Mouse (Mus musculus) layer of hippocampus, postnatal 10 days (tissue): ENCODE measurements at regions not wholly inside any gene's neighbourhood (a gene's known extent, or its start where the extent isn't known, plus 50 kb on each side); places are given as distances from the start of the nearest gene placed in this dataset.
A peak's percentile ranks its signal among the peaks of the same experiment; 100 is the strongest.

ENCODE experiments used
- DNase-seq, 2 experiments: peaks; one replicate each; pipeline ENCODE4 v3.0.0; 2021; ENCODE audit warnings: low spot score in 2 of 2

DNA sequence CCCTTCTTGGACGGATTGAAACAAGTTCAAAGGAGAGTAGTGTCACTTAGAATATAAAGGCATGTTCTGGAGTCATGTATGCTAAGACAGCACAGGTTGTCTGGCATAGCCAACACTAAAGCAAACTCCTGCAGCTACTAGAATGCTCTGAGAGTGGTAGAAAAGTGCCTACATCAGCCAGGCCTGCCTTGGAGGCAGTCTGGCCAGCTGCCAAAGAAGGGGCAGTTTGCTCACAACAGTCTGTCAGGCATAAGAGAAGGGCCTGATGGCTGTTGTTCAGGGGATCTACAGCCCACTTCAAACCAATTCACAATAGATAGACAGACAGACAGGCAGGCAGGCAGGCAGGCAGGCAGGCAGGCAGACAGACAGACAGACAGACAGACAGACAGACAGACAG, 136.5 kb upstream of the Dap start:
- DNase-seq = peak in 1 of 2 experiments; percentile 44

- peak; percentile 65 to 72 for DNase-seq
These were observed 132.1 kb upstream of the Dap start for GRCm38 (mm10) chr15:31091916-31092570.

DNA sequence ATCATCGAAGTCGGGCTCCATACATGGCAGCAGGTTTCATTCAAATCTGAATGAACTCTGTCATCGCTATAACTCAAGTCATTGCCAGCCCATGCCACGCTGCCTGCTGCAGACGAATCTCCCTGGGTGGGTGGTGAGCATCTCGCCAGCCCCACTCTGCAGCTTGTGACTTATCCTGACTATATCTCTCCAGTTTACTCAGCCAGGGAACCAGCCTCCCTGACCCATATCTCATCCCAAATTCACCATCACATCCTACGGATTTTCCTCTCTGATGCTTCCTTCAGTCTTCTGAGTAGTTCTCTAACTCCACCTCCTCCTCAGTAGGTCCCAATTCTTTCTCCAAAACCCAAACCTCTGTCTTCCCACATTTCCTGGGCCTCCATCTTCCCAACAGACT, 127.9 kb upstream of the Dap start:
- DNase-seq = no peak

- no peak for DNase-seq
These were observed 126.8 kb upstream of the Dap start for GRCm38 (mm10) chr15:31097301-31097700.

DNA sequence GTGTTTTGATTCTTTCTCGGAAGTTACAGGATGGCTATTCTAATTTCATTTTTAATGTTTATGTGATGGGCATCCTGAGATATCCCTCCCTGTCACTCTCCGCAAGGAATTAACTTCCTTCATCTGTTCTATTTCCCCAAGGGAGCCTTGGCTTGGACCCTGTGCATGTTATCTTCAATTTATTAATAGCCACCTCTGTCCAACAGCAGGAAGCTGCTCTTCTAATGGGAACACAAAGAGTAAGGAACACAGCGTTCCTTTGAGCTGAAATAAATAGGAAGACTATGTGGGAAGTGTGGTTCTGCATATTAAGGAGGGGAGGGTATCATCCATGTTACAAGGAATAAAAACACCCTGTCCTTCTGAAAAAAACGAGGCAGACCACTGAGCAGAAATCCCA, 119.4 kb upstream of the Dap start:
- no peak for DNase-seq

- DNase-seq = peak in 1 of 2 experiments; percentile 40
These were observed 117.2 kb upstream of the Dap start for GRCm38 (mm10) chr15:31106907-31107306.

GRCm38 (mm10) chr15:31113216-31113615, 110.9 kb upstream of the Dap start:
- DNase-seq = no peak

DNA sequence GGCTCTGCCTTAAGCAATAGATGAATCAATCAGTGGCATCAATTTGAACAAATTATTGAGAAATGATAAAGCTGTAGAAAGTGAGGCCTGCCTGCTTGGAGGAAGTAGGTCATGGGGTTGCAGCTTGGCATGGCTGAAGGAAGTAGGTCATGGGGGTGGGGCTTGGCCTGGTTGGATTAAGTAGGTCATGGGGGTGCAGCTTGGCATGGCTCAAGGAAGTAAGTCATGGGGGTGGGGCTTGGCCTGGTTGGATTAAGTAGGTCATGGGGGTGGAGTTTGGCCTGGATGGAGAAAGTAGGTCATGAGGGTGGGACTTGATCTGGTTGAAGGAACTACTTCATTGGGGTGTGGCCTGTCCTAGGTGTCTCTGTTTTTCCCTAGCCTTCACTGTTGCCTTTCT, 106.8 kb upstream of the Dap start:
- DNase-seq = no peak

DNA sequence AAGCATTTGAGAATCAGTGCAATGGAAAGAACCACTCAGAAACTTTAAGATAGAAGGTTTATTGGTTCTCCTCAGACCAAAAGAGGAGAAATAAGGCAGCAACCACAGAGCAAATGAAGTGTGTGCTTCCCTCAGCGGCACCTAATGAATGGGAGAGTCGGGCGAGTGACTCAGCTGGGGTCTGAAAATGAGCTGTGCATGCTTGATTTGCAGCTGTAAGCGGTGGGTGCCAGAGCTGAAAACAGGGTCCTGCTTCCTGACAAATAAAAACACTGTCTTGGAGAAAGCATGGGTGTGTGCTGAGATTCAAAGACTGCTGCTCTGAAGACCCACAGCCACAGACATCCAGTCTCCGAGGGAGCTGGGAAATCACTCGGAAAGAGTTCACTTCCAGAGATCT, 104.0 kb upstream of the Dap start:
- no peak for DNase-seq

GRCm38 (mm10) chr15:31125784-31126183, 98.3 kb upstream of the Dap start:
- DNase-seq = no peak

GRCm38 (mm10) chr15:31126999-31127398, 97.1 kb upstream of the Dap start:
- no peak for DNase-seq

DNA sequence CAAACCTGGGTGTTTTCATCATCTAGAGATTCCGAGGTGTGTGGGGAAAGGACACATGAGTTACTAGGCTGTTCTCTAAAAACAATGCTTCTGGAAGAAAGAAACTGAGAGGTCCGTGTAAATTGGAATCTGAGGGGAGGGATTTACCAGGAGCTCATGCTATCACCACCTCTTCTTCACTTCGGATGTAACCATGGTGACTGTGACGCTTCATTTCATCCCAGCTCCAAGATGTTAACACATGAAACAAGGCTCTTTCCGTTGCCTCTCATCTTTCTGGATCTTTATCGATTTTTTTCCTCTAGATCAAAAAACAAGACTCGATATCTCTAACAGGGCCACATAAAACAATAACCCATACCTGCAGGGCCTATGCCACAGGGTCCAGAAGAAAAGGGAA, 89.2 kb upstream of the Dap start:
- DNase-seq = no peak

- no peak for DNase-seq
These were observed 85.5 kb upstream of the Dap start for GRCm38 (mm10) chr15:31138637-31139036.

DNA sequence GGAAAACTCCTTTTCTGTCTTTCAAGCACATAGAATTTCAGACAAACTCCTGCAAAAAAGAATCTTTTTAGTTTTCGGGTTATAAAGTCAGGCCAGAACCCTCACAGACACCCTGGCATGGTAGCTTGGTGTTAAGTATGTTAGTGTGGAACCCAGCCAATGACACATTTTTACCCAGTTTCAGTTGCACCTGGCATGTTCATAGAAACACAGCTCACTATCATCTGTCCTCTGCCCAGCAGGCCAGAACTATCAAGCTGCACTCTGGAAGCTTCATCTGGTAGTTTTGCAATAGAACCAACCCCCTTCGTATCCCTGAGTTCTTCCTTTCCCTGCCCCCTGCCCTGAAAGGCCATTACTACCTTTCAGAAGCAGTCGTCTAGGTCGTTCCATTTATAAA, 82.4 kb upstream of the Dap start:
- DNase-seq = no peak

DNA sequence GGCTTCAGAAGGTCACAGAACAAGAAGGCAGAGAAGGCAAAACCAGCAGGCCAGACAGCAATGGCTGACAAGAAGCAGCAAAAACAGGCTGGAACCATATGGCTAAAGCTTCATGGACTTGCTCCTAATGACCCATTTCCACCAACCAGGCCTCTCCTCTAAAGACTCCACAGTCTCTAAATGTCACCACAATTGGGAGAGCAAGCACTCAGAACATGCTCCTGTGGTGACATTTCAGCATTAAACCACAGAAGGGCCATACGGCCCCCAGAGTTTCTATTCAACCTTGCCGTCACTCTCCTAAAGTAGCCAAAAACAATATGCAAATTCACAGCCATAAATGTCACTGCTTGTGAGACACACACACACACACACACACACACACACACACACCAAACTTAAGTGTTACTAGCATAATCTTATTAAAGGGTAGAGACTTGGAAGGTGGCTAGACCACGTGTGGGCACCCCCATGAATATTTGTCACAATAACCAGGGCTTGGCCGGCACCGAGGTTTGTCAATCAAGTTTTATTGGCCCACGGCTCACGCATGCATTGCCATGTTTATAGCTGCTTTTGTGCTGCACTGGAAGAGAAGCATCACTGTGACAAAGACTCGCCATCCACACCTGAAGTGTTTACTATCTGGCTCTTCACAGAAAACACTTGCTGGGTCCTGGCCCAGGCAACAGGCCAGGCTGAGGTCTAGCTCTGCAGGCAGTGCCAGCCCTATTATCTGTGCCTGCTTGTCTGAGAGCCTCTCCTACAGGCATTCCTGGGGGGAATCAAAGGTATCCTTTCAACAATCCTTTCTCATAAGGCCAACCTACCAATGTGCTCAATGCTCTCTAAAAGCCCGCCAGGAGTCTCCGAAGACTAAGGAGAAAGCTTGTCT, 75.6 kb upstream of the Dap start:
- no peak for DNase-seq

- no peak for DNase-seq
These were observed 74.3 kb upstream of the Dap start for GRCm38 (mm10) chr15:31149855-31150254.

- DNase-seq = peak; percentile 75 to 82
These were observed 73.3 kb upstream of the Dap start for GRCm38 (mm10) chr15:31150546-31151471.

- DNase-seq = no peak
These were observed 69.0 kb upstream of the Dap start for GRCm38 (mm10) chr15:31155141-31155540.

DNA sequence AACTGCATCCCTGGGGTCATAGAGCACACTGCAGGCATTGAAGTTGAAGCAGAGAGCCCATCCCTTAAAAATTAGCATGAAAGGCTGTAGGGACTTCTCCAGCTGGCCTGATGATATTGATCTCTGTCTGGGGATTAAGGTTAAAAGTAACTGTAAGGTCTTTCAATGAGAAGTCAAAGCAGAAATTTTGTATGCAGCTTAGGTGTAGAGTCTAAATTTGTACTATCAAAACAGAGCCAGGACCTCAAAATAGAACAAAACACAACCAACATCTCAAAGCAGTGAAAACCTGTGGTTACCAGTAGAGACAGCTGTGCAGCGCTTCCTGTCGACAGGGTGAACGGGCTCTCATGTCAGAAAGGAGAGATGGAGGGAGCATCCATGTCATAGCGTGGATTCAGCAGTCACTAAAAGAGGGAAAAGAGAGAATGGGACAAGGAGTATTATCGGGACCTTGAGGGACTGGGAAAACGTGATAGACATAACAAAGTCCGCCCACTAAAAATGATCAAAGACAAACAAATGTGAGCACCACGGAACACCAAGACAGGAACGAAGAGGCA, 57.5 kb upstream of the Dap start:
- DNase-seq = no peak

DNA sequence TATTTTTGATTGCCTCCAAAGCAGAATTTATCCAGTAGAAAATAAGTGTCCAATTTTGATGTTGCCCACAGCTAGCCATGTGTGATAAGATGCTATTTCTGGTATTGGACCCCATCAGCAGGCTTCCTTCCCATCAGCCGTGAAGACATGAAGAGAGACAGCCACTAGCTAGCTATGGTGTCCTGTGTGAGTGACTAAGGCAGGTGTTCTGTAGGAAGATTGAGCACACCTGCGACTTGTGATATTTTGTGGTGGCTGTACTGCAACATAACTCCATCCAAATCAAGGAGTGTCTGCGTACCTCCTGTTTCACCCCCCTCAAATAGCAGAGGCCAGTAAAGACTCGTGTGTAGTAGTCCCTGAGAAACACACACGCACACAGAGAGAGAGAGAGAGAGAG, 56.6 kb upstream of the Dap start:
- no peak for DNase-seq

GRCm38 (mm10) chr15:31168191-31168590, 55.9 kb upstream of the Dap start:
- DNase-seq = no peak
